Mouse (Mus musculus) G1E (cell line): ENCODE results near the gene Cradd. TPM values are rescaled to one million over a fixed set of nuclear protein-coding genes. Genes with fewer than 3 reads are reported as not detected.

ENCODE experiments used
- ATAC-seq: 2 replicates; pipeline ENCODE4 v1.8.0; 2016; ENCODE audit warnings: mild to moderate bottlenecking; ENCODE audit not compliant: insufficient number of reproducible peaks, poor library complexity, low FRiP score, severe bottlenecking; ENCODE audit errors: extremely low read depth
- DNase-seq: peaks from one replicate; pipeline ENCODE4 v3.0.0; 2012; ENCODE audit warnings: low spot score
- H3K27me3 ChIP-seq: 2 replicates; pipeline ENCODE4 v1.6.1; 2012; ENCODE audit warnings: mild to moderate bottlenecking, low read length, inconsistent platforms; ENCODE audit not compliant: insufficient read depth
- H3K36me3 ChIP-seq: replicated peaks from 2 replicates; pipeline ENCODE3; 2012; ENCODE audit warnings: mild to moderate bottlenecking, inconsistent platforms
- H3K4me1 ChIP-seq: 2 replicates; pipeline ENCODE4 v1.6.1; 2012; ENCODE audit warnings: low read depth, low read length, inconsistent platforms, mixed read lengths; ENCODE audit not compliant: insufficient read depth
- H3K4me3 ChIP-seq: 2 replicates; pipeline ENCODE4 v1.5.1; 2012; ENCODE audit warnings: low read depth, mild to moderate bottlenecking, inconsistent platforms, low read length, moderate library complexity, mixed read lengths
- H3K9me3 ChIP-seq: replicated peaks from 2 replicates; pipeline ENCODE4 v1.6.1; 2012; ENCODE audit warnings: inconsistent platforms
- CTCF ChIP-seq: IDR thresholded peaks from 2 replicates; pipeline ENCODE4 v1.5.1; 2012; ENCODE audit warnings: low read depth, low read length, inconsistent platforms, mixed read lengths
- GATA1 ChIP-seq: IDR thresholded peaks from 2 replicates; pipeline ENCODE4 v1.6.1; 2012; ENCODE audit warnings: borderline replicate concordance, low read length, inconsistent platforms, mixed read lengths
- GATA2 ChIP-seq: IDR thresholded peaks from 2 replicates; pipeline ENCODE4 v1.6.1; 2012; ENCODE audit warnings: low read depth, low read length, inconsistent platforms, borderline replicate concordance
- POLR2AphosphoS5 ChIP-seq: IDR thresholded peaks from 2 replicates; pipeline ENCODE4 v1.6.1; 2012; ENCODE audit warnings: low read depth, low read length, inconsistent platforms; ENCODE audit not compliant: insufficient replicate concordance
- TAL1 ChIP-seq: conservative IDR thresholded peaks from 2 replicates; pipeline ENCODE4 v1.6.1; 2012; ENCODE audit warnings: low read depth, low read length, inconsistent platforms, mixed read lengths
- polyA plus RNA-seq: library from polyadenylated mRNA; stranded (reverse); fragments of >175 nt; gene quantifications from 2 replicates; pipeline ENCODE4 v1.2.3, GENCODE M21; 2012
- total RNA-seq, 2 experiments: library from RNA; stranded (forward) in 1 of 2; stranded (reverse) in 1 of 2; fragments of 200-1000 nt in 1 of 2; fragments of >200 nt in 1 of 2; fragmentation: Nextera tagmentation in 1 of 2; gene quantifications; 2 replicates each; pipeline ENCODE4 v1.2.3; 2014 to 2017

Gene Cradd
- total and polyA plus RNA-seq, 3 experiments: 9.0 to 81.4 (median 22.5) TPM

DNA sequence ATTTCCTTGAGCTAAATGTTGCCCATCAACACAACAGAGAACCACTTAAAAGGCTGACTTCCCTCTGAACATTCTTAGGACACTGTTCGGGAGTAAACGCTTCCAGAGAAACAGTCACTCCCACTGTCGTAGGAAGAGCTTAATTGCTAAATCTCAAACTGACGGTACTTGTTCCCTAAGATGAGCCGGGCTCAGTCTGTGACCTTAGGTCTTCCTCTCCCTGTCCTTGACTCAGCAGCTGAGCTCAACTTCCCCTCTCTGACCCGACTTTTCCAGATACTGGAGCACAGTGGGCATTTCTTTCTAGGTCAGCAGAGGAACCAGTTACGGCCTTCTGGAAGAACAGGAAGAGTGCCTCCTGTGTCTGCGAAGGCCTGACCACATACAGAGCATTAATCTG is 87.7 kb downstream of the Cradd start:
- H3K4me3 ChIP-seq: no peak overlapping the region
- peaks cover 4% of the 10 kb centered on the region for H3K36me3 ChIP-seq
- no peaks in the 10 kb centered on the region for H3K9me3 ChIP-seq
- H3K4me1 ChIP-seq: peaks cover 5% of the 10 kb centered on the region
- ATAC-seq (no peak), DNase-seq (no peak)
- no peak for TF ChIP-seq GATA1
- TF ChIP-seq TAL1: no peak
- TF ChIP-seq POLR2AphosphoS5: no peak
- TF ChIP-seq GATA2: no peak
- peaks cover 7% of the 10 kb centered on the region for H3K27me3 ChIP-seq

GRCm38 (mm10) chr10:95234661-95235060 is 89.3 kb downstream of the Cradd start:
- peaks cover 7% of the 10 kb centered on the region for H3K27me3 ChIP-seq
- peaks cover 4% of the 10 kb centered on the region for H3K36me3 ChIP-seq
- no peak for ATAC-seq
- H3K4me1 ChIP-seq: peaks cover 6% of the 10 kb centered on the region
- no peak for DNase-seq
- H3K9me3 ChIP-seq: no peaks in the 10 kb centered on the region
- TF ChIP-seq GATA1: no peak
- TF ChIP-seq TAL1: no peak
- no peak for TF ChIP-seq GATA2
- no peak for TF ChIP-seq CTCF
- H3K4me3 ChIP-seq: no peak overlapping the region

DNA sequence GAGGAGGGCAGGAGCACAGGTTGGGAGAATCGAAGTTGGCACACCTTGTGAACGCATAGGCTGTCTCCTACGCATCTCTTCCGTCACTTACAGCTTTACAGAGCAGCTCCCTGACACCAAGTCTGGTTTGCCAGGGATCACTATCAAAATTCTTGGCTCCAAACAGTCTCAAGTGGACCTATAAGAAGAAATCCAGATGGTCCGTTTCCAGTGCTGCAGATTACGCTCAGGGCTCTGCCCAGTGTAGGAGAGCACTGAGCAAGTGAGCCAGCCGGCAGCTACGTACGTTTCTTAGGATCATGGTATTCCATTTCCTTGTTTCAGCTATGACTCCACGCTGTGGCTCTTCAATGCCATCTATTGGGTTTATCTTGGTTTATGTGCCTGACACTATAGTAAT is 90.9 kb downstream of the Cradd start:
- TF ChIP-seq TAL1 (no peak), GATA2 (no peak), CTCF (no peak), POLR2AphosphoS5 (no peak), GATA1 (no peak)
- DNase-seq: no peak
- Histone ChIP-seq H3K27me3 (peaks cover 7% of the 10 kb centered on the region), H3K9me3 (no peaks in the 10 kb centered on the region), H3K4me3 (no peak overlapping the region), H3K4me1 (peaks cover 10% of the 10 kb centered on the region), H3K36me3 (peaks cover 4% of the 10 kb centered on the region)
- no peak for ATAC-seq

DNA sequence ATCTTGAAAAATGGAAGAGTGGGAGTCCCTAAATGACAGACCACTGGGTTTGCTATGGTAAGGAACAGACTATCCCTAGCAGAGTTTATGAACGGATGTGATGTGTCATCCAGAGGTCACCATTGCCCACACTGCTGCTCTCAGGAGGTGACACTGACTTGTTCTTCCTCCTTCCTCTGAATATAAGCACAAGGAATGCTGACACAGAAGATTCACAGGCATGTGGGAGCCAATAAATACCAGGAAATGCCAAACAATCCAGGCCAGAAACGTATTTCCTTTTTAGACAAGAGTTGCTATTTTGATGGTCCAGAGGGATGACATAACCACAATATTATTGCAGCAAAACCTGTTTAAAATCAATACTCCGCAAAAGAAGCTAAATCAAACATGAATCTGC is 91.4 kb downstream of the Cradd start:
- H3K36me3 ChIP-seq: peaks cover 4% of the 10 kb centered on the region
- ATAC-seq: no peak
- no peak for DNase-seq
- TF ChIP-seq GATA1: no peak
- no peak for TF ChIP-seq POLR2AphosphoS5
- no peak for TF ChIP-seq TAL1
- no peak for TF ChIP-seq CTCF
- TF ChIP-seq GATA2: no peak
- peaks cover 7% of the 10 kb centered on the region for H3K27me3 ChIP-seq
- no peak overlapping the region for H3K4me3 ChIP-seq
- H3K9me3 ChIP-seq: no peaks in the 10 kb centered on the region
- peaks cover 10% of the 10 kb centered on the region for H3K4me1 ChIP-seq

GRCm38 (mm10) chr10:95228192-95228591 is 95.7 kb downstream of the Cradd start:
- peaks cover 6% of the 10 kb centered on the region for H3K36me3 ChIP-seq
- no peak for ATAC-seq
- no peaks in the 10 kb centered on the region; the same call in 1 of the 2 replicates for H3K27me3 ChIP-seq
- H3K4me1 ChIP-seq: peaks cover 5% of the 10 kb centered on the region
- TF ChIP-seq TAL1: no peak
- TF ChIP-seq POLR2AphosphoS5: no peak
- no peak for TF ChIP-seq GATA2
- TF ChIP-seq GATA1: no peak
- TF ChIP-seq CTCF: no peak
- no peak overlapping the region for H3K4me3 ChIP-seq
- no peaks in the 10 kb centered on the region for H3K9me3 ChIP-seq
- DNase-seq: no peak

GRCm38 (mm10) chr10:95227590-95227989 is 96.3 kb downstream of the Cradd start:
- Histone ChIP-seq H3K9me3 (no peaks in the 10 kb centered on the region), H3K4me3 (no peak overlapping the region), H3K36me3 (peaks cover 3% of the 10 kb centered on the region), H3K27me3 (no peaks in the 10 kb centered on the region; the same call in 1 of the 2 replicates), H3K4me1 (peaks cover 5% of the 10 kb centered on the region)
- DNase-seq: no peak
- TF ChIP-seq POLR2AphosphoS5 (no peak), TAL1 (no peak), CTCF (no peak), GATA1 (no peak), GATA2 (no peak)
- ATAC-seq: no peak

- Histone ChIP-seq H3K9me3 (no peaks in the 10 kb centered on the region), H3K4me1 (peaks cover 5% of the 10 kb centered on the region), H3K4me3 (no peak overlapping the region), H3K27me3 (no peaks in the 10 kb centered on the region; the same call in 1 of the 2 replicates), H3K36me3 (peaks cover 3% of the 10 kb centered on the region)
- no peak for DNase-seq
- TF ChIP-seq CTCF (no peak), TAL1 (no peak), GATA1 (no peak), POLR2AphosphoS5 (no peak), GATA2 (no peak)
- ATAC-seq: no peak
These were observed 97.2 kb downstream of the Cradd start for GRCm38 (mm10) chr10:95226772-95227171.
